Mouse (Mus musculus) testis, postnatal 10 days (tissue): ENCODE measurements at regions not wholly inside any gene's neighbourhood (a gene's known extent, or its start where the extent isn't known, plus 50 kb on each side); places are given as distances from the start of the nearest gene placed in this dataset.

Source experiments
- DNase-seq: peaks from one replicate; pipeline ENCODE4 v3.0.0; 2021; ENCODE audit warnings: low spot score

- DNase-seq, result no peak
Observed at GRCm38 (mm10) chr11:34975771-34976302, 142.4 kb upstream of the Spdl1 start.

GRCm38 (mm10) chr11:34973467-34973921, 140.1 kb upstream of the Spdl1 start:
- DNase-seq, result no peak

GRCm38 (mm10) chr11:34973012-34973411, 139.6 kb upstream of the Spdl1 start:
- no peak for DNase-seq

DNA sequence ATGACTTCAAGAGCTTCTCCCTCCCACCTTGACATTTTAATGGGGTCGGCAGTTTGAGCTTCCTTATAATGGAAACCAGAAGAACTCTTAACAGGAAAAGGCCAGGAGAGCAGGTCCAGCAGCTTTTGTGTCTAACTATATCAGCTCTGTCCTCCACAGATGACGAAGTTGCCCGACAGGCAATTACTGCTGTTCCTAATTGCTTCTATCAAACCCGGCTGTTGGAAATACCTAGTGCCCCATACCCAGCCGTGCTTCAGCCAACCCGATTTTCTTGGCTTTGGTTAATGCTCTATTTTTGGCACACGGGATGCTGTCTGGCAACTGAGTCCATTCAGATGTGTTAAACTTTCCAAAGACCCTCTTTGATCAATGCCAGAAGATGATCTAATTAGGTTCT, 125.8 kb upstream of the Spdl1 start:
- no peak for DNase-seq

- DNase-seq, result no peak
Observed at GRCm38 (mm10) chr11:34941486-34942456, 108.3 kb upstream of the Spdl1 start.

DNA sequence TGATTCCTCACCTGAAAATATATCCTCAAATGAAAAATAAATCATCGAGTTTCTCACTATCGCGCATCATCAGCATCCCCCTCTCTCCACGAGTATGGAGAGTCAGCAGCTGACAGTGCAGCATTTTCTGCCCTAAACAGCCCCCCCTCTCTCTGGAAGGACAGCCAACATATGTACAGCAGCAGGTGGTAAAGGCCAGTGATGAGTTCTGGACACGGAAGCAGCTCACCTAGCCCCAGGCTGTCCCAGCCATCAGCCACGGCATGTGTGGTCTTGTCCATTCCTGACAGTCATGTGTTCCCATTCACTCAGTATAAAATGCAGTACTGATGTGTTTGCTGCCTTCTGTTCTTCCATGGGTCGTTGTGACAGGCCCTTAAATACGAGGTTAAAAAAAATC, 106.7 kb upstream of the Spdl1 start:
- no peak for DNase-seq

DNA sequence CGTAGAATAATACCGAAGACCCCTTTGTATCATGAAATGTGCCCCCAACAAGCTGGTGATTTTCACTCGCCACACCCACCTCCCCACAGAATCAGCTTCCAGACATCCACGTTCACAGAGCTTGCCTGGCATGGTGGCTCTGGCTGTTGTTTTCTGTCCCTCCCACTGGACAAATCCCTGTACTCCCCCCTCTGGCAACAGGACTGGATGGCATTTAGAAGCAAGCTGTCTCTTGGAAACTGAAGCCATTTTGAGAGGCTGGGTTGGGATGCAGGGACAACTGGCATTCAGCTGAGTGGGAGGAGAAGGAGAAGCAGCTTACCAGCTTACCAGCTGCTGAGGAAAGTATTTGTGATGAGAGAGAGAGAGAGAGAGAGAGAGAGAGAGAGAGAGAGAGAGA, 105.6 kb upstream of the Spdl1 start:
- DNase-seq, result no peak

GRCm38 (mm10) chr11:34932191-34932590, 98.8 kb upstream of the Spdl1 start:
- no peak for DNase-seq

- no peak for DNase-seq
Observed at GRCm38 (mm10) chr11:34917175-34917574, 83.7 kb upstream of the Spdl1 start.

GRCm38 (mm10) chr11:34909841-34910240, 76.4 kb upstream of the Spdl1 start:
- DNase-seq, result no peak

- no peak for DNase-seq
Observed at GRCm38 (mm10) chr11:34904271-34904670, 70.8 kb upstream of the Spdl1 start.

DNA sequence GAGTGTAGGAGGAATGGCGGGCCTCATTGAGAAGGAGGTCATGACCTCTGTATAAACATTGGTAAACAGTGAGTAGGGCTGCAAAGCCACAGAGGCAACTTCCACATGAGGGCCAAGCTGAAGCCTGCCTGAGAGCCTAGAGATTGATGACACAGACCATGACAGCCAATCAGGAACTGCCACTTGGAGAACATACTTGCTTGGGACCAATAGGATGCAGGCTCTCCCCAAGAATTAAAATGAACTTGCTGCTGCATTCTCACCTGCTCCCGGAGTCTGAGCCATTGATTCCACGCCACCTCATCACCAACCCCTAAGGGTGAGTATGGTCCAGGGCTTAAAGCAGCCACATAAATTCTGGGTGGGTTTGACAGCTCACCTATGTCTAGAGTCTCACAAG, 66.0 kb upstream of the Spdl1 start:
- no peak for DNase-seq

DNA sequence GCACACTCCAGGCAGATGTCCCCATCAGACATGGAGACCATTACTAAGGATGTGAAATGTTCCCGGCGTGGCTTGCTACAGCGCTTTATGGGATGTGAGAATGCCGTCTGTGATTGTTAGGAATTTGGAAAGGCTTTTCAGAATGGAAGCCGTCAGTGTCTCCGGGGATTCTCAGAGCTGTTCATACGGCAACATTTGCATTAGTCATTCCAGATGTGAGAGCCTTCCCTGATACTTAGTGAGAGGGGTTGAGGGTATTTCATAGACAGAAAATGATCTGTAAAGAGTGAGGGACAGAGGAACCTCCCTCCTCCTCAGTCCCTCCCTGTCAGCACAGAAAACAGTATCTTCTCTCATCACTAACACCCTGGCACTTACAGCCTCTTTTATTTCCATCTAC, 62.2 kb upstream of the Spdl1 start:
- DNase-seq, result no peak

DNA sequence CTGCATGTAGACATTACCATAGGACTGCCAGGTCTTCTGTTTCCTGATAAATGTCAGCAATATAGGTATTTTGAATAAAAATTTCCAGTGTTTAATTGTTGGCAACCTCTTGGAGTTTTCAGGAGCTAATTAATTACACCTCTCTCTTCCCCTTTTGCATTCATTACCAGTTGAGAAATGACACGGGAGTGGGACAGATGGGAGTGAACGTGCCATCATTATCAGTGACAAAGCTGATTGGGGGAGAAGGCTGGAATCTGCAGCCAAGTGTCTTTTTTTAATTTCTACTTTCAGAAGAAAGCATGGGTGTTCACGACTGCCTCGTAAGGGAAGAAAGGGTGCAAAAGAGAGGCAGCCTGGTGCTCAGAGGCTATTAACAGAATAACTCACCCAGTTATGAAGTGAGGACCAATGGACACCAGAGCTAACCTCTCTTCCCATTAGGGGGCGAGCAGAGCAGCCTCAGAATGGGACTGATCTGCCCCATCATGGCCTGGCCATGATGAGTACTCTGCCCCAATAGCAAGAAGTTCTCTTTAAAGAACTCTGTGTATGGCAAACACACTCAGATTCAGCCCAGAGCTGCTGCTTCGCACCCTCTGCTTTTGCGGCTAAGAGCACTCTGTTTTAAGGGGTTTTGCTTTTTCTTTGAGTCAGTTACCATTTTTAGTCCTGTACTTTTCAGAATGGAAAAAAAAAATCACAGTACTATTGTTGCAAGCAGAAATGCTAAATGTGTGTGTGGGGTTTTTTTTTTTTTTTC, 55.1 kb upstream of the Spdl1 start:
- DNase-seq, result no peak

GRCm38 (mm10) chr11:34887587-34887986, 54.1 kb upstream of the Spdl1 start:
- no peak for DNase-seq
